Comparison of ENCODE assay signal across 11 mouse cellular contexts in genomic region chr1:156640577-156640976, GRCm38 (mm10). TPM values are rescaled to one million over a fixed set of nuclear protein-coding genes. Genes with fewer than 3 reads are reported as not detected.
DNase-seq lines count a peak whose midpoint lies in the region; ATAC-seq and TF ChIP-seq lines count a peak whose summit lies in the region.
"Had no signal": no experiment of that assay in that cellular context is flagged by ENCODE, and none has a peak within 500 bp of the region (broad histone marks: within the 10 kb centered on the region; RNA-seq: fewer than 3 reads in every experiment).

No protein-coding gene starts in this region.

- no peak overlapping the region for H3K27ac ChIP-seq in cerebellum, adult 2 months (ENCODE audit: insufficient read depth, low read length)
- H3K27ac ChIP-seq in layer of hippocampus, adult 2 months, result peak overlapping the region; percentile 67
- H3K27ac ChIP-seq in forebrain, postnatal 0 days (ENCODE audit: low read depth, low read length), result no peak overlapping the region
- H3K27ac ChIP-seq: midbrain, embryonic 10.5 days had no signal

- H3K4me2 ChIP-seq in forebrain, postnatal 0 days (ENCODE audit: low read depth), result no peak overlapping the region

- TF ChIP-seq CTCF in cerebellum, adult 2 months (IDR thresholded peaks at IDR 0.05; ENCODE audit: borderline replicate concordance, insufficient read depth, low read depth, low read length), result peak; percentile 45; the same call in 1 of the 2 replicates
- TF ChIP-seq CTCF in layer of hippocampus, adult 2 months (conservative IDR thresholded peaks at IDR 0.05), result peak; percentile 72
- peak; percentile 51 for TF ChIP-seq CTCF in forebrain, postnatal 0 days (IDR thresholded peaks at IDR 0.05; ENCODE audit: low read depth)

- no peak overlapping the region for H3K4me3 ChIP-seq in cerebellum, adult 2 months (replicated peaks; ENCODE audit: insufficient read depth, low read depth, low read length)
- H3K4me3 ChIP-seq in layer of hippocampus, adult 2 months, result no peak overlapping the region
- H3K4me3 ChIP-seq in forebrain, postnatal 0 days (ENCODE audit: low read depth, low read length), result no peak overlapping the region
- H3K4me3 ChIP-seq: midbrain, embryonic 10.5 days had no signal

- DNase-seq in cerebellum, adult 2 months, result peak in 1 of 2 experiments; percentile 61
- DNase-seq in cerebellum, postnatal 4 days (ENCODE audit: low spot score in 2 of 2), result no peak
- DNase-seq in layer of hippocampus, adult 2 months (ENCODE audit: low spot score in 2 of 2), result peak in 1 of 2 experiments; percentile 46
- DNase-seq in layer of hippocampus, postnatal 10 days (ENCODE audit: low spot score in 2 of 2), result no peak
- DNase-seq in CD4-positive, CD25-positive, alpha-beta regulatory T cell, adult 2 months (ENCODE audit: low read depth, low spot score), result peak; percentile 54
- peak; percentile 47 for DNase-seq in forebrain, postnatal 0 days
- DNase-seq in natural killer cell, adult 2 months (ENCODE audit: low spot score in 2 of 2), result no peak
- DNase-seq: embryo, embryonic 11 days; gastrocnemius, postnatal 14 days had no signal

- no peak for TF ChIP-seq POLR2A in cerebellum, adult 2 months (IDR thresholded peaks at IDR 0.05; ENCODE audit: borderline replicate concordance, insufficient read depth, low read length)

- ATAC-seq in forebrain, postnatal 0 days, result peak; percentile 37; the same call in 1 of the 2 replicates
- no peak for ATAC-seq in monocyte, adult 5-6 weeks (replicated peaks; ENCODE audit: insufficient number of reproducible peaks, low FRiP score, low TSS enrichment, poor library complexity, severe bottlenecking)

- H3K9ac ChIP-seq in forebrain, postnatal 0 days, result no peak overlapping the region

- peaks cover 12% of the 10 kb centered on the region for H3K4me1 ChIP-seq in cerebellum, adult 2 months (ENCODE audit: control insufficient read depth, insufficient read depth, low read length)
- no peaks in the 10 kb centered on the region for H3K4me1 ChIP-seq in forebrain, postnatal 0 days (ENCODE audit: insufficient read depth)

- H3K27me3 ChIP-seq in cerebellum, adult 2 months (ENCODE audit: control insufficient read depth, insufficient read depth, low read length), result no peaks in the 10 kb centered on the region
- H3K27me3 ChIP-seq in forebrain, postnatal 0 days (ENCODE audit: insufficient read depth, low read length), result no peaks in the 10 kb centered on the region

- no peaks in the 10 kb centered on the region for H3K9me3 ChIP-seq in forebrain, postnatal 0 days (ENCODE audit: low read length)
- H3K9me3 ChIP-seq: midbrain, embryonic 10.5 days had no signal

- H3K36me3 ChIP-seq in forebrain, postnatal 0 days (ENCODE audit: insufficient read depth), result peaks cover 47% of the 10 kb centered on the region

- 41% methylated on average over 4 of the region's 4 CpGs for WGBS in cerebellum, adult 2 months
- WGBS in forebrain, postnatal 0 days, result 51% methylated on average over 4 of the region's 4 CpGs

RNA-seq across cellular contexts. Expression of gene Tor3a, which starts 33.6 kb away (rescaled TPM):
- polyA plus RNA-seq in cerebellum, adult 2 months (2012; rRNA removed), result 6.1 and 6.5 TPM in 2 replicates
- 1 to 10 TPM; 7.1 to 8.2 TPM for total RNA-seq in layer of hippocampus, adult 2 months (2021)
- 1 to 10 TPM; 5.0 to 8.5 TPM for total RNA-seq in layer of hippocampus, postnatal 10 days (2021)
- 1.5 and 4.5 TPM in 2 replicates for total RNA-seq in forebrain, postnatal 0 days (2014; rRNA removed)
- polyA plus RNA-seq in forebrain, postnatal 0 days (2015; fragmentation: Nextera tagmentation; extraction: Ambion mirVana), result 4.0 and 4.4 TPM in 2 replicates
- 10.6 to 22.7 TPM (median 17.1 TPM) in 3 replicates for total RNA-seq in monocyte, adult 5-6 weeks (2017)

Comparison
In these comparisons a context has a peak if more than half of its experiments do, and no peak if none do; other contexts are left out.
1. DNase-seq: peak in CD4-positive, CD25-positive, alpha-beta regulatory T cell, adult 2 months (single experiment) and forebrain, postnatal 0 days (single experiment); none in cerebellum, postnatal 4 days (0 of 2), layer of hippocampus, postnatal 10 days (0 of 2) and natural killer cell, adult 2 months (0 of 2).
2. Peak in every context shown above with its lines, with median percentiles within 50 percentile points of each other: CTCF ChIP-seq.